ENCODE assay signal across 8 mouse cellular contexts in the genomic region with DNA sequence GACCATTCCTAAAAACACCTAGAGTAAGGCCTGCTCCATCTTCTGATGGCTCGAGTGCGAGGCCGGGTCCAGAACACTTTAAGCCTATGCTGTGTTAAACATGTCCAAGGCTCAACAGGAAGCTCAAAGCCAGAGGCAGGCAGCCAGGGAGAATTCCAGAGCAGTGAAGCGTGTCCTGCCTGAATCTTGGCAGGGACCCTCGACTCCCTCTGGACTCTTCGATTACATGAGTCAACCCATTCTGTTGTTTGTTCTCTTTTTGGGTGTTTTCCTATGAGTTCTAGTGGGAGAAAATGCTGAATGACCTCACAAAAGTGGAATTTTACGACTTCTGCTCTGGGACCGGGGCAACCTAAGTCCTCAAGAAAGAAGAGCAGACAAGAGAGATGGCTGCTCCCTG. TPM values are rescaled to one million over a fixed set of nuclear protein-coding genes. Genes with fewer than 3 reads are reported as not detected.
DNase-seq lines count a peak whose midpoint lies in the region; ATAC-seq lines count a peak whose summit lies in the region.

No protein-coding gene starts in this region.

- H3K4me1 ChIP-seq in midbrain, embryonic 10.5 days: peaks cover 18% of the 10 kb centered on the region

- peak; percentile 22 to 37 for DNase-seq in cerebellum, adult 18-20 months
- DNase-seq in MN1 (ENCODE audit: low spot score): peak; percentile 70
- peak; percentile 66 to 91 for DNase-seq in gastrocnemius, postnatal 4 days (ENCODE audit: low spot score in 2 of 2)
- DNase-seq in kidney, adult 8-10 months: peak; percentile 85 to 89
- peak; percentile 62 for DNase-seq in ovary, adult 18-20 months (ENCODE audit: low spot score)
- DNase-seq in frontal cortex, postnatal 10 days (ENCODE audit: low spot score in 2 of 2): no peak
- DNase-seq in midbrain, embryonic 10.5 days (ENCODE audit: low spot score): no peak

- H3K9me3 ChIP-seq in midbrain, embryonic 10.5 days (replicated peaks): no peaks in the 10 kb centered on the region

- H3K27me3 ChIP-seq in midbrain, embryonic 10.5 days (ENCODE audit: low read depth, poor library complexity, severe bottlenecking): no peaks in the 10 kb centered on the region

- H3K4me3 ChIP-seq in midbrain, embryonic 10.5 days: no peak overlapping the region

- no peak overlapping the region for H3K27ac ChIP-seq in midbrain, embryonic 10.5 days (replicated peaks)

- WGBS in midbrain, embryonic 10.5 days: 81% methylated on average over 8 of the region's 8 CpGs

- ATAC-seq in cerebellum, adult (ENCODE audit: insufficient number of reproducible peaks, low FRiP score, low TSS enrichment): no peak

- H3K36me3 ChIP-seq in midbrain, embryonic 10.5 days: no peaks in the 10 kb centered on the region

RNA-seq across cellular contexts. Expression of gene Zfp90, which starts 15.4 kb away (rescaled TPM):
- 10 to 100 TPM in 1 of 2 experiments, 1 to 10 TPM in 1; 8.7 to 11.0 TPM for total RNA-seq in gastrocnemius, postnatal 4 days (2021)
- 27.2 and 28.2 TPM in 2 replicates for polyA plus RNA-seq in midbrain, embryonic 10.5 days (2016; fragmentation: Nextera tagmentation; extraction: Ambion mirVana)

Comparison
In these comparisons a context has a peak if more than half of its experiments do, and no peak if none do; other contexts are left out.
1. DNase-seq: peak in cerebellum, adult 18-20 months (2 of 2), MN1 (single experiment), gastrocnemius, postnatal 4 days (2 of 2), kidney, adult 8-10 months (2 of 2) and ovary, adult 18-20 months (single experiment); none in frontal cortex, postnatal 10 days (0 of 2) and midbrain, embryonic 10.5 days (single experiment).